Mouse (Mus musculus): ENCODE data around the gene Dohh. TPM values are rescaled to one million over a fixed set of nuclear protein-coding genes. Genes with fewer than 3 reads are reported as not detected.

Gene Dohh
- polyA plus RNA-seq, 1 experiment from 2014 or later, result 83.4 TPM

DNA sequence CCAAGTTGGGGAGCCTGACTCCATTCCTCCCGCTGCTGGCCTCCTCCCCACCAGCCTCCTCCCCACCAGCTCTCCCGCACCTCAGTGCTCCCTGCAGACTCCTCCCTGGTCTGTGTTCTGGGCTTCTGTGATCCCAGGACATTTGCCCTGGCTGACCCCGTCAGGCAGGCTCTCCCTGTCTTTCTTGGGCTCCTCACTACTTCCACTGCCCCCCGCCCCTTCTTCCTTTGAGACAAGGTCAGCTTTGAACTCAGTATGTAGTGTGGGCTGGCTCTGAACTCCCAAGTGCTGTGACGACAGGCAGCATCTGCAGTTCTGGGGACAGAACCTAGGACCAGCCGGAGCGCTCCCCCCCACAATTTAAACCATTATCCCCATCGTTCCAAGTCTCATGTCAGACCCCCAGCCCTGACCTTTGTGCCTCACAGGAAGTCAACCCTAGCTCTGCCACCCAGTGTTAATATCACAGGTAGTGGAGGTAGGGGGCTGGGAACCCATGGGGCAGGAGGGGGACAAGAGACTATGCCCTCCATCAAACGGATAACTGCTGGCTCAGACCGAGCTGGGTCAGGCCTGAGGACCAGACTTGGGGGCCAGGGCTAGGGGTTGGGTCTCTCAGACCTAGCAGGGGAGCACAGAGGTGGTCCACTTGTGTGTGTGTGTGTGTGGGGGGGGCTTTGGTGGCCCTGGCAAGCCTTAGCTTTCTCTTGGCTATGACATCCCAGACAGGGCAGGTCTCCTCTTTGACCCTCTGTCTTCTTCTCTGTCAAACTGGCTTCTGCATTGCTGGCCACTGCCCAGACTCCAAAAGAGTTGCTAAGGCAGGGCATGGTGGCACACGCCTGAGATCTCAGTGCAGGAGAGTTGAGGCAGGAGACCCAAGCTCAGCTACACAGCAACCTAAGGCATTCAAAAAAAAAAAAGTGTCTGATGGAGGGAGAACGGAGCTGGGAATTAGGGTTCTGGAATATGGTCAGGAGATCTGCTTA lies 33.3 kb downstream of the Dohh start:
- Histone ChIP-seq H3K9me3 (replicated peaks; ENCODE audit: control insufficient read depth, low read length) (no peaks in the 10 kb centered on the region), H3K27me3 (ENCODE audit: control insufficient read depth, insufficient read depth, low read length) (no peaks in the 10 kb centered on the region), H3K4me2 (ENCODE audit: low read depth, low read length) (peak overlapping the region; percentile 77), H3K27ac (ENCODE audit: low read length) (peak overlapping the region; percentile 77), H3K36me3 (ENCODE audit: control insufficient read depth, insufficient read depth) (peaks cover 9% of the 10 kb centered on the region), H3K4me1 (ENCODE audit: control insufficient read depth, insufficient read depth, low read length) (peaks cover 66% of the 10 kb centered on the region), H3K9ac (ENCODE audit: low read length) (peak overlapping the region; percentile 70), H3K4me3 (ENCODE audit: low read length) (peak overlapping the region; percentile 46)
- ATAC-seq (replicated peaks; ENCODE audit: extremely low read depth, insufficient read depth, low FRiP score), result peak; percentile 12; the same call in 1 of the 2 replicates
- 57% methylated on average over 12 of the region's 12 CpGs for WGBS

DNA sequence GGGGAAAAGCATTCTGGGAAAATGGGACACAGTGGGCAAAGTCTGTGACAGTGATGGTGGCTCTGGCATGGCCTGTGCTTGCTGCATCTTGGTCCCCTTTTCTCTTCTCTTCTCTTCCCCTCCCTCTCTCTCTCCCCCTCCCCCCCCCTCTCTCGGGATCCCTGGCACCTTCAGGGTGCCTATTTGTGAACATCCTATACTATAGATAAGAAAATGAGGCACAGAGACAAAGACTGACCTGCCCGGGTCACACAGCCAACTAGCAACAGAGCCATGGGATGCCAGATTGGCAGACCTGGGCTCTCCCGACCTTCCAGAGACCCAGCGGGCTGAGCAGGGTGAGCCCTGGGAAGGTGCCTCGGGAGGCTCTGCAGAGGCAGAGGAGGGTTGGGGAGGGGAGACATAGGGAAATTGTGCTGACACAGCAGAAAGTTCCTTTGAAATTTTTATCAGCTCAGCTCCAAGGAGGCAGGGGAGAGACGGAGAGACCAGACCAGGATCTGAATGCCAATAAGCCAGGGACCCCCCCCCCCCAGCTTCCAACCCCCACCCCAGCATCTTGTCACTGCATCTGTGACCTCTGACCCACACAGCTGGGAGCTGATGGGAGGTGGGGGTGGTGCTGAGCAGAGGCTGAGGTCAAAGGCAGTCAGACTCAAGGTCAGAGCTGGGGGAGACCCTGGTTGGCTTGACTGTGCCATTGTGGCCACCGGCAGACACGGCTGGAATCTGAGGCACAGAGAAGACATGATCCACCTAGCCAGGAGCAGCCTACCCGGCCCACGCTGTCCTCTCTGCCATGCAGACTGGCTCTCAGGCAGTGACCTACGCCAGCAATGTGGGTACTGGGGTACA lies 34.2 kb downstream of the Dohh start:
- peaks cover 57% of the 10 kb centered on the region for H3K4me1 ChIP-seq (ENCODE audit: control insufficient read depth, insufficient read depth, low read length)
- H3K9me3 ChIP-seq (replicated peaks; ENCODE audit: control insufficient read depth, low read length), result no peaks in the 10 kb centered on the region
- ATAC-seq (replicated peaks; ENCODE audit: extremely low read depth, insufficient read depth, low FRiP score), result no peak
- H3K9ac ChIP-seq (ENCODE audit: low read length), result peak overlapping the region; percentile 17; the same call in 1 of the 2 replicates
- no peak overlapping the region for H3K4me3 ChIP-seq (ENCODE audit: low read length)
- peaks cover 7% of the 10 kb centered on the region for H3K36me3 ChIP-seq (ENCODE audit: control insufficient read depth, insufficient read depth)
- H3K27me3 ChIP-seq (ENCODE audit: control insufficient read depth, insufficient read depth, low read length), result no peaks in the 10 kb centered on the region
- 47% methylated on average over 11 of the region's 11 CpGs for WGBS
- no peak overlapping the region for H3K27ac ChIP-seq (ENCODE audit: low read length)
- H3K4me2 ChIP-seq (ENCODE audit: low read depth, low read length), result no peak overlapping the region

DNA sequence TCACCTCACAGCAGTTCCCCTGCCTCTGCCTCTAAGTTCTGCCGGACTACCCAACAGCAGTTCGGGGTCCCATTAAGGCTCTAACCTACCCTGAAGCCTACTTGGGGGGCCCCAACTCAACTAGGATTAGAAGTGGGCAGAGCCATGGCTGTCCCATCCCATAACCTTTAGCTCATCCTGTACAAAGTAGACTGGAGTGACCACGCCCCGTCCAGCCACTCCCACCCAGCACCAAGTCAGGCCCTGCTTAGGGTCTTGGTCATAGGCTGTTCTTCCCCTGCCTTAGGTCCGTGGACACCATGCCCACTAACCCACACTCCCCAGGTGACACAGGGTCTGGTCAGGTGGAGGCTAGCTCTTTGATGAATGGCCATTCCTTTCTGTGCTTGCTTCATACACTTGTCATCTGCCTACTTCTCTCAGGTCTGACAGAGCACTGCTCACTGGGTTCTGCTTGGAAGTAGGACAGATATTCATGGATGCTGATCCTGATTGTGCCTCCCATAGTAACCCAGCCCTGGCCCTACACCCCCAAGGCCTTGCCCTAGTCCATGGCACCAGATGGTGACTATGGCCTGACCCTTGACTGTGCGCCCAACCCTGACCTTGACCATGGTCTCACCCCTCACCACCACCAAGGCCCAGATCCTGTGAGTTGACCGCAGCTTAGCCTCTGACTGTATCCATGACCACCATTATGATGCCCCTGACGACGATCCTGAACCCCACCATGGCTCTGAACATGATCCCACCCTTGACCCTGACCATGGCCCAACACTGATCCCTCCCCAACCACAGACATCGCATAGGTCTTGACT lies 35.1 kb downstream of the Dohh start:
- Histone ChIP-seq H3K27ac (ENCODE audit: low read length) (no peak overlapping the region), H3K4me2 (ENCODE audit: low read depth, low read length) (no peak overlapping the region), H3K36me3 (ENCODE audit: control insufficient read depth, insufficient read depth) (peaks cover 7% of the 10 kb centered on the region), H3K27me3 (ENCODE audit: control insufficient read depth, insufficient read depth, low read length) (no peaks in the 10 kb centered on the region), H3K9ac (ENCODE audit: low read length) (peak overlapping the region; percentile 17; the same call in 1 of the 2 replicates), H3K4me1 (ENCODE audit: control insufficient read depth, insufficient read depth, low read length) (peaks cover 54% of the 10 kb centered on the region), H3K9me3 (replicated peaks; ENCODE audit: control insufficient read depth, low read length) (no peaks in the 10 kb centered on the region), H3K4me3 (ENCODE audit: low read length) (no peak overlapping the region)
- ATAC-seq (replicated peaks; ENCODE audit: extremely low read depth, insufficient read depth, low FRiP score), result no peak
- 93% methylated on average over 10 of the region's 10 CpGs for WGBS

DNA sequence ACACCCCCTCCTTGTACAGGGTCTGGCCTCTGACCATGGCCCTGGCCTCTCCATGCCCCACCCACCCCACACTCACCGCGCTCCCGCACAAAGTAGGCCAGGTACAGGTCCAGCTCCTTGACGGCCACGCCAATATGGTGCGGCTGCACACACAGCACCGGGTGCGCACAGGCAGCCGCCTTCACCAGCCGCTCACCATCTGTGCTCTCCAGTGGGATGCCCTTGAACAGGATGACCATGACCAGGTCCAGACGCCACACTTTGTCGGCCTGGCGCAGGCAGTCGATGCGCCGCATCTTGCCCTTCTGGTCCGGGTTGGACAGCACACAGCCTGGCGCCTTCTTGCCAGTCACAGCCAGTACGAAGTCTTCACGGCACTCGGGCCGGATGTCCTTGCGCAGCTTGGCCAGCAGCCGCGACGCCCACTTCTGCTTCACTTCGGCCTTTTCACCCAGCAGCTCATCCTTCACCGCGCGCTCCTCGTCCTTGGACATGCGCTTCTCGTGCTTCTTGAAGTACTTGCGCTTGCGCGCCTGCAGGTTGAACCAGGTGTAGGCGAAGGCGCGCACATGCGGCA lies 36.1 kb downstream of the Dohh start:
- Histone ChIP-seq H3K9me3 (replicated peaks; ENCODE audit: control insufficient read depth, low read length) (no peaks in the 10 kb centered on the region), H3K27ac (ENCODE audit: low read length) (no peak overlapping the region), H3K9ac (ENCODE audit: low read length) (no peak overlapping the region), H3K4me3 (ENCODE audit: low read length) (no peak overlapping the region), H3K4me2 (ENCODE audit: low read depth, low read length) (no peak overlapping the region), H3K4me1 (ENCODE audit: control insufficient read depth, insufficient read depth, low read length) (peaks cover 54% of the 10 kb centered on the region), H3K36me3 (ENCODE audit: control insufficient read depth, insufficient read depth) (peaks cover 7% of the 10 kb centered on the region), H3K27me3 (ENCODE audit: control insufficient read depth, insufficient read depth, low read length) (no peaks in the 10 kb centered on the region)
- no peak for ATAC-seq (replicated peaks; ENCODE audit: extremely low read depth, insufficient read depth, low FRiP score)
- 80% methylated on average over 40 of the region's 40 CpGs for WGBS

DNA sequence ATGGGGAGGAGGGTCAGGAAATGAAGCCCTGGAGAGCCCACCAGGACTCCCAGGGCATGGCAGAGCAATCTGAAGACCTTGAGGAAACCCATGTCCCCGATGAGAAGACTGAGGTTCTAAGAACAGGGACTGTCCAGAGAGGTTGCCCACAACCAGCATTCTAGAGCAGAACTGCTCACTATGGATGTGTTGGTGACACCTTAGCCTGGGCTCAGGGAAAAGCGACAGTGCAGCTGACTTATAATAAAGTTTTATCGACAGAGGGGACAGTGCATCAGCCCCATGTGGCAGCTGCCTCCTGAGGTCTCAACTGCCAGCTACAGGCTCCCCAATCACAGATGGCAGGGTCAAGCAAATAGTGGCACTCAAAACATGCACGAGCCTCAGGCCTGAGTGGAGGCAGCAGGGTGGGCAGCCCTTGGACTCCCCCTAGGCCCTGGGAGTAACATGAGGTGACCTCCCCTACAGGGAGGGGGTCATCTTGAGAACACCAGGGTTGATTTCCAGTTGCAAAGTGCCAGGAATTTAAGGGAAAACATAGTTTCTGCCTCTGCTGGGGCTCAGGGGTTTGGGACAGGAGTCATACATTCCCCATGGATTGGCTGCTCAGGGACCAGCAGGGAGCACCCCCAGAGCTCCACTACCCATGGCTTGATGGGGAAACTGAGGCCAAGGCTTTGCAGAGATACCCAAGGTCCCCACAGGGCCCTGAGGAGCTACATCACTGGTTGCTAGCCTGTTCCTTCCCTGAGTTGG lies 37.0 kb downstream of the Dohh start:
- Histone ChIP-seq H3K9me3 (replicated peaks; ENCODE audit: control insufficient read depth, low read length) (no peaks in the 10 kb centered on the region), H3K27ac (ENCODE audit: low read length) (no peak overlapping the region), H3K4me1 (ENCODE audit: control insufficient read depth, insufficient read depth, low read length) (peaks cover 55% of the 10 kb centered on the region), H3K27me3 (ENCODE audit: control insufficient read depth, insufficient read depth, low read length) (no peaks in the 10 kb centered on the region), H3K4me2 (ENCODE audit: low read depth, low read length) (no peak overlapping the region), H3K9ac (ENCODE audit: low read length) (no peak overlapping the region), H3K36me3 (ENCODE audit: control insufficient read depth, insufficient read depth) (peaks cover 7% of the 10 kb centered on the region), H3K4me3 (ENCODE audit: low read length) (no peak overlapping the region)
- WGBS, result 80% methylated on average over 4 of the region's 4 CpGs
- ATAC-seq (replicated peaks; ENCODE audit: extremely low read depth, insufficient read depth, low FRiP score), result no peak

DNA sequence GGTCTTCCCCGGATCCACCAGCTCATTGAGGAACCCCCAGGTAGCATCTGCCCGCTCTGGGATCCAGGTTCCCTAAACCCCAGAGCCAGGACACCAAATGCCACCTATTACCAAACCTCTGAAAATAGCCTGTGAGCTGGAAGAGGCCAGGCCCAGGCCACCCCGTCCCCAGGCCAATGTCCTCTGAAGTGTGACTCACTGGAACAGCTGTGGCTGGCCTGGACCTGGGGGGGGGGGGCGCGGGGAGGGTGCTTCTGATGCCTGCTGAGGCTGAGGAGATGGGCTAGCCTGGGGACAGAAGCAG lies 37.5 kb downstream of the Dohh start:
- Histone ChIP-seq H3K4me2 (ENCODE audit: low read depth, low read length) (no peak overlapping the region), H3K9me3 (replicated peaks; ENCODE audit: control insufficient read depth, low read length) (no peaks in the 10 kb centered on the region), H3K36me3 (ENCODE audit: control insufficient read depth, insufficient read depth) (peaks cover 7% of the 10 kb centered on the region), H3K27me3 (ENCODE audit: control insufficient read depth, insufficient read depth, low read length) (no peaks in the 10 kb centered on the region), H3K4me3 (ENCODE audit: low read length) (no peak overlapping the region), H3K27ac (ENCODE audit: low read length) (no peak overlapping the region), H3K4me1 (ENCODE audit: control insufficient read depth, insufficient read depth, low read length) (peaks cover 50% of the 10 kb centered on the region), H3K9ac (ENCODE audit: low read length) (no peak overlapping the region)
- ATAC-seq (replicated peaks; ENCODE audit: extremely low read depth, insufficient read depth, low FRiP score), result no peak
- WGBS, result 61% methylated on average over 5 of the region's 5 CpGs

DNA sequence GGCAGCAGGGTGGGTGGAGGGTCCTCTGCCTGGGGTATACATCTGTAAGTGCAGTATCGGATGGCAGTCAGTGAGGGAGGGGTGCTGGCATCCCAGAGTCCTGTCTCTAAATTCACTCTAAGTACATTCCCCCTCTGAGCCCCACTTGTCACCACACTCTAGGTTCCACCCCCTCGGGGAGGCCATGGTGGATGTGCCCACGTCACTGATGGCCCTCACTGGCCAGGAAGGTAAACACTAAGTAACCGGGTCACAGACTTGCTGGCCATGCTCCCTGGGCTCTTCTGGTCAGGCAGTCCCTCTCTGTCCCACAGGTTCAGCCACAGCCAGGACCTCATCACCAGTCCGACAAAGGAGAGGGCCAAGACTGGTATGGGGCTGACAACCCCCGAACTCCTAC lies 38.0 kb downstream of the Dohh start:
- Histone ChIP-seq H3K4me3 (ENCODE audit: low read length) (no peak overlapping the region), H3K36me3 (ENCODE audit: control insufficient read depth, insufficient read depth) (peaks cover 7% of the 10 kb centered on the region), H3K4me2 (ENCODE audit: low read depth, low read length) (no peak overlapping the region), H3K9ac (ENCODE audit: low read length) (no peak overlapping the region), H3K4me1 (ENCODE audit: control insufficient read depth, insufficient read depth, low read length) (peaks cover 47% of the 10 kb centered on the region), H3K9me3 (replicated peaks; ENCODE audit: control insufficient read depth, low read length) (no peaks in the 10 kb centered on the region), H3K27ac (ENCODE audit: low read length) (no peak overlapping the region), H3K27me3 (ENCODE audit: control insufficient read depth, insufficient read depth, low read length) (no peaks in the 10 kb centered on the region)
- ATAC-seq (replicated peaks; ENCODE audit: extremely low read depth, insufficient read depth, low FRiP score), result no peak
- 73% methylated on average over 6 of the region's 6 CpGs for WGBS

DNA sequence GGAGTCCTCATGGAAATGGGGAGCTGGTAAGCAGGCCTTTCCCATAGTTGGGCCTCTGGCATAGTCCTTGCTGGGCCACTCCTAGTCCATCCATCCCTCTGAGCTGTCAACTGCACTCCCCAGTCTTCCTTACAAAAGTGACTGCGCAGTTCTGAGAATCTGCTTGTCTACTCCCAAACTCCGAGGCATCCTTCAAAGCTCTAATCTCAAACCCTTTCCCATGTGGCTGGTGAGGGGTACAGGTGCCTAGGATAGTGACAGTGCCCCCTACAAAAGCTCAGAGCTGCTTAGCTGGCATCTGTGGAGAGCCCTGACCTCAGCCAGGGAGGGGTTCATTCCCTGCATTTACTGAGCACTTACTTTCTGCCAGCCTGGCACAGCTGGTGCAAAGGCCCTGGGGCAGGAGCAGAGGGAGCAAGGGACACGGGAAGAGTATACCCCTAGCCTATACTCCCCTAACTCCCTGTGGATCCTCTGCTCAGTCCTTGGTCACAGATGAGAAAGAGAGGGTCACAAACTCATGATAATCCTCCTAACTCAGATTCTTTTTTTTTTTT lies 38.5 kb downstream of the Dohh start:
- peaks cover 7% of the 10 kb centered on the region for H3K36me3 ChIP-seq (ENCODE audit: control insufficient read depth, insufficient read depth)
- H3K27me3 ChIP-seq (ENCODE audit: control insufficient read depth, insufficient read depth, low read length), result no peaks in the 10 kb centered on the region
- 86% methylated on average over 3 of the region's 3 CpGs for WGBS
- H3K4me3 ChIP-seq (ENCODE audit: low read length), result no peak overlapping the region
- no peak overlapping the region for H3K27ac ChIP-seq (ENCODE audit: low read length)
- no peak overlapping the region for H3K9ac ChIP-seq (ENCODE audit: low read length)
- peaks cover 45% of the 10 kb centered on the region for H3K4me1 ChIP-seq (ENCODE audit: control insufficient read depth, insufficient read depth, low read length)
- ATAC-seq (replicated peaks; ENCODE audit: extremely low read depth, insufficient read depth, low FRiP score), result no peak
- H3K9me3 ChIP-seq (replicated peaks; ENCODE audit: control insufficient read depth, low read length), result no peaks in the 10 kb centered on the region
- H3K4me2 ChIP-seq (ENCODE audit: low read depth, low read length), result no peak overlapping the region
